Mouse (Mus musculus): ENCODE measurements around the gene Cysltr1. TPM values are rescaled to one million over a fixed set of nuclear protein-coding genes. Genes with fewer than 3 reads are reported as not detected.

Cysltr1 gene
- polyA plus RNA-seq (2014; fragmentation: Nextera tagmentation; extraction: Ambion mirVana) = 0.34 and 0.53 TPM in 2 replicates

DNA sequence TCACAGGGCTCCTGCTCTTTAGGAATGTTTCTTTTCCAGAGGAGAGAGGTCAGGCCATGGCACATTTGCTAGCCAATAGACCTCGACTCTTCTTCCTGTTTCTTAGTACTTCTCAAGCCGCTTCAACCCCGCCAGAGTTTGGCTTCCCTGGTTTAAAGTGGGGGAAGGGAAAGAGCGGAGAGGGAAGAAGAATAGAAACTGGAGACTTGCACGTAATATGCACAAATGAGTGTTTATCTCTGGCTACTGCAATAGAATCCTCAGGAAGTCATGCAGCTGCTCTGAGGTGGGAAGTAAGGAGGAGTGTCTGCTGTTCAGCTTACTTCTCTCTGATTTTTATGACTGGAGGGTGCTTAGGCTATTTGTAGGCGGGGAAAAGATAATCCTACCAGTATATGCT lies at the start of gene Cysltr1:
Gene Cysltr1 (minus strand): TSS at position 294 of the 400 bp plus-strand sequence.
- Histone ChIP-seq H3K27ac (replicated peaks; ENCODE audit: low read depth, low read length) (no peak within 1 kb of the TSS), H3K9ac (replicated peaks; ENCODE audit: low read length) (no peak within 1 kb of the TSS), H3K4me3 (replicated peaks; ENCODE audit: low read depth, low read length) (no peak within 1 kb of the TSS), H3K4me2 (ENCODE audit: low read length) (peak within 1 kb of the TSS; percentile 19), H3K36me3 (ENCODE audit: control insufficient read depth, insufficient read depth, low read length) (no peaks in the 10 kb centered on the region), H3K9me3 (ENCODE audit: control insufficient read depth, low read length) (no peaks in the 10 kb centered on the region), H3K4me1 (ENCODE audit: control insufficient read depth, insufficient read depth, low read length) (no peaks in the 10 kb centered on the region), H3K27me3 (ENCODE audit: control insufficient read depth, insufficient read depth, low read length) (no peaks in the 10 kb centered on the region)
- ATAC-seq (ENCODE audit: low FRiP score, low TSS enrichment) (no peak), DNase-seq (peak; percentile 0)
- 21% methylated on average over 6 of the region's 6 CpGs for WGBS

DNA sequence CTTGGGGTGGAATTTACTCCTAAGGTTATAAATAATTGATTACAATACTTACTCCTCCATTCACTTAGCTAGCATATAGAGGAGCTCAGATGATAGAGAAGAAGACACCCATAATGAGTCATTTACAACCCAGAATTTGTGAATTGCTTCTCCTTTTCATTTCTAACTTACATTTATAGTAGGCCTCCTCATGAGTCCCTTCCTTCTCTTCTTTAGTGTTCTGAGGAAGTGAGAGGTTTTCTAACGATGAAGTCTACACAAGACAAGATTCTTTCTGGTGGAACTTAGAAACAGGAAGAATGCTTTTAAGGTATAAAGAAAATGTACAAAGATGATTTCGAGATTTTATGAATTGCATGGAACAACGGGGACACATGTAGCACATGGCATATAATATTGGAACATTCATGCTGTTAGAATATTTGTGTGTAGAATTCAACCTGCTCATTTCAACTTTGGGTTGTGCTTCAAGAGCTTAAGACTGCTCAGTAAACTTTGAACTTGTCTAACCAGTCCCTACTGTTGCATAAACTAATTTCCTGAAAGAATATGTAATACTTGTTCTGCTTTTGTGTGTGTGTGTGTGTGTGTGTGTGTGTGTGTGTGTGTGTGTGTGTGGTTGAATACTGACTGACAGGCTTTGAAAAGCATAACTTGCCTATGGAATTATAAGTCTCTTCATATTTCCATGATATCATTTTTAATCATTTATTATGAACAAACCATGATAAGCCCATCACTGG lies 31.5 kb upstream of the Cysltr1 start:
- Histone ChIP-seq H3K4me1 (ENCODE audit: control insufficient read depth, insufficient read depth, low read length) (no peaks in the 10 kb centered on the region), H3K4me3 (replicated peaks; ENCODE audit: low read depth, low read length) (no peak overlapping the region), H3K27me3 (ENCODE audit: control insufficient read depth, insufficient read depth, low read length) (no peaks in the 10 kb centered on the region), H3K4me2 (ENCODE audit: low read length) (no peak overlapping the region), H3K9me3 (ENCODE audit: control insufficient read depth, low read length) (no peaks in the 10 kb centered on the region), H3K36me3 (ENCODE audit: control insufficient read depth, insufficient read depth, low read length) (no peaks in the 10 kb centered on the region), H3K27ac (replicated peaks; ENCODE audit: low read depth, low read length) (no peak overlapping the region), H3K9ac (replicated peaks; ENCODE audit: low read length) (no peak overlapping the region)
- DNase-seq (no peak), ATAC-seq (ENCODE audit: low FRiP score, low TSS enrichment) (no peak)
- 78% methylated on average over 3 of the region's 3 CpGs for WGBS

DNA sequence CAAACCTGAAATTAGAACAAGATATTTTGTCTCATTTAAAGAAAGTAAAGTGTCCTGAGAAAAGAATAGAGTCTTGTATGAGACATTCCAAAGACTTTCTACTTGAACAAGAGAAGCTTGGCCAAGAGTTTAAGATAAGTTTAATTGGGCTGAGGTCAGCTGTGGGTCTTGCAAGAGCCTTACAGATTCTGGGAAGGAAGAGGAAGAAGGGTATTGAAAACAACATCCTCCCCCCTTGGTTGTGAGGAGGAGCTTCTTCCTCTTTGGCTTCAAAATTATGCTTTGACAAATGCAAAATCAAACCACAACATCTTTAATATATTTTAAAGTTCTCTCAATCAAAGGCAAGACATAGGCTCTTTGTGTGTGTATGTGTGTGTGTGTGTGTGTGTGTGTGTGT lies 30.1 kb upstream of the Cysltr1 start:
- ATAC-seq (ENCODE audit: low FRiP score, low TSS enrichment) (no peak), DNase-seq (no peak)
- no peak overlapping the region for H3K27ac ChIP-seq (replicated peaks; ENCODE audit: low read depth, low read length)

DNA sequence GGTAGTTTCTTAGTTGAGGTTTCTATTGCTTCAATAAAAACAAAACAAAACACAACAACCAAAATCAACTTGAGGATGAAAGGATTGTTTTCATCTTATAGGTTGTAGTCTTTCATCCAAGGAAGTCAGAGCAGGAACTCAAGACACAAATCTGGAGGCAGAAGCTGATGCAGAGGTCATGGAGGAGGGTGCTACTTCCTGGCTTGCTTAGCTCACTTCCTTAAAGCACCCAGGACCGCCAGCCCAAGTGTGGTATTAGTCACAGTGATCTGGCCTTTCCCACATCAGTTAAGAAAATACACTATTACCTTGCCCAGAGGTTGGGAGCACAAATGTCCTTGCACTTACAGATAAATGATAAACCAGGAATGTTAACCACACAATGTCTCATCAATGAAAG lies 25.0 kb upstream of the Cysltr1 start:
- no peak for DNase-seq
- Histone ChIP-seq H3K4me1 (ENCODE audit: control insufficient read depth, insufficient read depth, low read length) (no peaks in the 10 kb centered on the region), H3K4me3 (replicated peaks; ENCODE audit: low read depth, low read length) (no peak overlapping the region), H3K36me3 (ENCODE audit: control insufficient read depth, insufficient read depth, low read length) (no peaks in the 10 kb centered on the region), H3K9ac (replicated peaks; ENCODE audit: low read length) (no peak overlapping the region), H3K27me3 (ENCODE audit: control insufficient read depth, insufficient read depth, low read length) (no peaks in the 10 kb centered on the region), H3K27ac (replicated peaks; ENCODE audit: low read depth, low read length) (no peak overlapping the region), H3K4me2 (ENCODE audit: low read length) (no peak overlapping the region), H3K9me3 (ENCODE audit: control insufficient read depth, low read length) (no peaks in the 10 kb centered on the region)
- no peak for ATAC-seq (ENCODE audit: low FRiP score, low TSS enrichment)
- 89% methylated on average over 1 of the region's 1 CpGs for WGBS

More for the DNA sequence above, 30.1 kb upstream of the Cysltr1 start:
- Histone ChIP-seq H3K9ac (replicated peaks; ENCODE audit: low read length) (no peak overlapping the region), H3K4me2 (ENCODE audit: low read length) (no peak overlapping the region), H3K36me3 (ENCODE audit: control insufficient read depth, insufficient read depth, low read length) (no peaks in the 10 kb centered on the region), H3K4me3 (replicated peaks; ENCODE audit: low read depth, low read length) (no peak overlapping the region), H3K4me1 (ENCODE audit: control insufficient read depth, insufficient read depth, low read length) (no peaks in the 10 kb centered on the region), H3K27me3 (ENCODE audit: control insufficient read depth, insufficient read depth, low read length) (no peaks in the 10 kb centered on the region), H3K9me3 (ENCODE audit: control insufficient read depth, low read length) (no peaks in the 10 kb centered on the region)

DNA sequence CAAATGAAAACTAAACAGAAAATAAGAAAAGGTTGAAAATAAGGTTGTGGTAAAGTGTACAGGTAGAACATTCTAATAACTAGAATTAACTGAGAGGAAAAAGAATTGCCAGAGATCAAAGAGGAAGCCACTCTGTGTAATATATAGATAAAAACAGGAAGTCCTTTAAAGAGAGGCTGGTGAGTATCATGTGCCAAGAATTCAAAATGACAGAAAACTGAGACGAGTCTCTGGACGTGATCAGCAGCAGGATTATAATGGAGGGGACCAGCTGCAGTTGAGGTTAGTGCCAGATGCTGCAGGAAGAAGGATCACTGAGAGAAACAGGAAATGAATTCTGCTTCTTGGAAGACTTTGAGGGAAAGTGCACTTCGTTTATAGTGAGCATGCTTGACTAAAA lies 20.2 kb upstream of the Cysltr1 start:
- H3K36me3 ChIP-seq (ENCODE audit: control insufficient read depth, insufficient read depth, low read length) = no peaks in the 10 kb centered on the region
- no peak for DNase-seq
- WGBS = 71% methylated on average over 3 of the region's 3 CpGs
- ATAC-seq (ENCODE audit: low FRiP score, low TSS enrichment) = no peak
- no peak overlapping the region for H3K27ac ChIP-seq (replicated peaks; ENCODE audit: low read depth, low read length)
- no peak overlapping the region for H3K9ac ChIP-seq (replicated peaks; ENCODE audit: low read length)
- H3K9me3 ChIP-seq (ENCODE audit: control insufficient read depth, low read length) = no peaks in the 10 kb centered on the region
- no peak overlapping the region for H3K4me2 ChIP-seq (ENCODE audit: low read length)
- no peaks in the 10 kb centered on the region for H3K4me1 ChIP-seq (ENCODE audit: control insufficient read depth, insufficient read depth, low read length)
- no peaks in the 10 kb centered on the region for H3K27me3 ChIP-seq (ENCODE audit: control insufficient read depth, insufficient read depth, low read length)
- no peak overlapping the region for H3K4me3 ChIP-seq (replicated peaks; ENCODE audit: low read depth, low read length)

DNA sequence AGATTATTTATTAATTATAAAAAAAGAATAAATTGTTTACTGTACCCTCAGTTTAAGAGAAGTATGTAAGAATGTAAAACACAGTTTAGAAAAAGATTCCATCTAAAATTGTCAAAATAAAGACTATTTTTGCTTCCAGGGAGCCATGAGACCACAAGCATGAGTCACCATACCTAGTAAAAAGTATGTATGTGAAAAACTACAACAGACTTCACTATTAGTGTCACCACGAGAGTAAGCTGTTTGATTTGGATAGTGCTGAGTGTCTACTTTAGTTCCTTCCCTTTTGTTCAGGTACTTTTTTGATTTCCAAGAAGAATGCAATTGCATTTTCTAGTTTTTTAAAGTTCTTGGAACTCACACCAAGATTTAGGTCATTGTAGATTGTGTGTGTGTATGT lies 19.0 kb upstream of the Cysltr1 start:
- DNase-seq = no peak
- no peak for ATAC-seq (ENCODE audit: low FRiP score, low TSS enrichment)
- Histone ChIP-seq H3K9ac (replicated peaks; ENCODE audit: low read length) (no peak overlapping the region), H3K36me3 (ENCODE audit: control insufficient read depth, insufficient read depth, low read length) (no peaks in the 10 kb centered on the region), H3K27ac (replicated peaks; ENCODE audit: low read depth, low read length) (no peak overlapping the region), H3K4me1 (ENCODE audit: control insufficient read depth, insufficient read depth, low read length) (no peaks in the 10 kb centered on the region), H3K4me2 (ENCODE audit: low read length) (no peak overlapping the region), H3K9me3 (ENCODE audit: control insufficient read depth, low read length) (no peaks in the 10 kb centered on the region), H3K4me3 (replicated peaks; ENCODE audit: low read depth, low read length) (no peak overlapping the region), H3K27me3 (ENCODE audit: control insufficient read depth, insufficient read depth, low read length) (no peaks in the 10 kb centered on the region)
- WGBS = 65% methylated on average over 1 of the region's 1 CpGs

DNA sequence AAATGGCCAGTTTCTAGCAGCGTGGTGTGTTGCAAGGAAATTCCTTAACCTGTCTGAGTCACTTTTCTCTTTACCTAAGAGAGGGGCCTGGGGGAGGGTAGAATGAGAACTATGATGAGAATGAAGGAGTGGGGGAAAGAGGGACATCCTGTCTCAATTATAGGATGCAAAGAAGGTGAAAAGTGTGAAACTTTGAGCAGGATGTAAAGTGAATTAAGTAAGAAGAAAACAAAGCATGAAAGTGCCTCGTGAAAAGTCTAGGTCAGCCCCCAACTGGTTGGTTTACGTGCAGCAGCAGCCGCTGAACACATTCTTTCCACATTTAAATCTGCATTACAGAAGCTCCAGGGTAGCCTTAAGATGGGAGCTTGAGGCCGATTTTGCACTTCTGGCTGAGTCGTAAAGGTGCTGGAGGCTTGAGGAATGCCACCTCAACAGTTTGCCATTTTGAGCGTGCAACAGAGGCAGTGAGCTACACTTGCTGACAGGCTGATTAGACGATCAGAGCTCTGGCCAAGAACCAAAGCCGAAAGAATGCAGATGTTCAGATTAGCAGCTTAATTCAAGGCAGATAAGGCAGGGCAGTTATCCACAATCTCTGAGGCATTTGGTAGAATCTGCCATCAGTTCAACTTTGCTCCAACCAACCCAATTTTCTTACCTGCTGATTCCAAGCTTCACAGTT lies 763 bp downstream of the Cysltr1 start:
- 17% methylated on average over 9 of the region's 9 CpGs for WGBS

DNA sequence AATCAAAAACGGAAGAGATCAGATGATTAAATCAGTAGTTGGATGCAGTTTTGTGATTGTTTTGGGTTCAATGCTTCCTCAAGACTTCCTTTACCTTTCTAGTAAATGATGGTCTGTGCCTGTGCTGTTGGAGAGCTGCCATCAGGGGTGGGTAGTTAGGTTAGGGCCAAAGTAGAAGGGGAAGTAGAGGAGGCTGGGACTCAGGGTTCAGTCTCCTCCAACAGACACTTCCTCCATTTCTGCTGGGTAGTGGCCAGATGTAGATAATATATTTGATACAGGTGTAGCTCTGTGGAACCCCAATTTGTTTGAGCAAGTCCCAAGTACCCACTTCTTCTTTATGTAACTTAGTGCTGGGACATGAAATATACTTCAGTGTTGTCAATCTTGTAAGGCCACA lies 7.6 kb downstream of the Cysltr1 start:
- no peak overlapping the region for H3K27ac ChIP-seq (replicated peaks; ENCODE audit: low read depth, low read length)
- 96% methylated on average over 1 of the region's 1 CpGs for WGBS
- ATAC-seq (ENCODE audit: low FRiP score, low TSS enrichment) (no peak), DNase-seq (no peak)
- no peak overlapping the region for H3K9ac ChIP-seq (replicated peaks; ENCODE audit: low read length)
- no peaks in the 10 kb centered on the region for H3K9me3 ChIP-seq (ENCODE audit: control insufficient read depth, low read length)
- no peaks in the 10 kb centered on the region for H3K36me3 ChIP-seq (ENCODE audit: control insufficient read depth, insufficient read depth, low read length)
- no peaks in the 10 kb centered on the region for H3K27me3 ChIP-seq (ENCODE audit: control insufficient read depth, insufficient read depth, low read length)
- H3K4me2 ChIP-seq (ENCODE audit: low read length) = no peak overlapping the region
- no peaks in the 10 kb centered on the region for H3K4me1 ChIP-seq (ENCODE audit: control insufficient read depth, insufficient read depth, low read length)
- H3K4me3 ChIP-seq (replicated peaks; ENCODE audit: low read depth, low read length) = no peak overlapping the region

More for the DNA sequence above, 763 bp downstream of the Cysltr1 start:
- H3K9ac ChIP-seq (replicated peaks; ENCODE audit: low read length) = no peak overlapping the region
- no peak overlapping the region for H3K4me3 ChIP-seq (replicated peaks; ENCODE audit: low read depth, low read length)
- no peaks in the 10 kb centered on the region for H3K27me3 ChIP-seq (ENCODE audit: control insufficient read depth, insufficient read depth, low read length)
- H3K9me3 ChIP-seq (ENCODE audit: control insufficient read depth, low read length) = no peaks in the 10 kb centered on the region
- no peak for ATAC-seq (ENCODE audit: low FRiP score, low TSS enrichment)
- peak overlapping the region; percentile 19 for H3K4me2 ChIP-seq (ENCODE audit: low read length)
- H3K4me1 ChIP-seq (ENCODE audit: control insufficient read depth, insufficient read depth, low read length) = no peaks in the 10 kb centered on the region
- no peaks in the 10 kb centered on the region for H3K36me3 ChIP-seq (ENCODE audit: control insufficient read depth, insufficient read depth, low read length)
- H3K27ac ChIP-seq (replicated peaks; ENCODE audit: low read depth, low read length) = no peak overlapping the region
- peak; percentile 0 for DNase-seq

DNA sequence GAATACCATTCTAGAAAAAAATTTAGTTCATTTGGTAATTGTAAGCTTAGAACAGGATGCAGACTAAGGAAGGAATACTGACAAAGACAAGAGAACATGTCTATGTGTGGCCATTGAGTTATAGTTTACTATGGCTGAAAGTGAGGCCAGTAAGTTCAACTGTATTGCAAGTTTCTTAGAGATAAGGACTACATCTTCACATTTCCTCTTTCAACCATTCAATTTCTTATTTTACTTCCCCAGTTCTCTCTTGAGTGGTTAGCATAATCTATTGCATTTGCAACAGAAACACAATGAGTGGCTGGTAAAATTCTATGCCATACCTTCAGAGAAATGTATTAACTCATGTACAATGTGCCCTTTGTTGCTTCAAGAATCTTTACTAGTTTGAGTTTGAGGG lies 9.6 kb downstream of the Cysltr1 start:
- no peak overlapping the region for H3K9ac ChIP-seq (replicated peaks; ENCODE audit: low read length)
- ATAC-seq (ENCODE audit: low FRiP score, low TSS enrichment) = no peak
- DNase-seq = no peak
- no peaks in the 10 kb centered on the region for H3K27me3 ChIP-seq (ENCODE audit: control insufficient read depth, insufficient read depth, low read length)
- no peaks in the 10 kb centered on the region for H3K9me3 ChIP-seq (ENCODE audit: control insufficient read depth, low read length)
- no peak overlapping the region for H3K4me3 ChIP-seq (replicated peaks; ENCODE audit: low read depth, low read length)
- no peak overlapping the region for H3K27ac ChIP-seq (replicated peaks; ENCODE audit: low read depth, low read length)
- no peaks in the 10 kb centered on the region for H3K36me3 ChIP-seq (ENCODE audit: control insufficient read depth, insufficient read depth, low read length)
- H3K4me2 ChIP-seq (ENCODE audit: low read length) = no peak overlapping the region
- no peaks in the 10 kb centered on the region for H3K4me1 ChIP-seq (ENCODE audit: control insufficient read depth, insufficient read depth, low read length)
